Mouse (Mus musculus) kidney, postnatal 14 days (tissue): Measurements from ENCODE around the gene Cct5.
"Not testable (repeated sequence)": the region's sequence is repeated elsewhere in the genome, so short reads cannot be mapped to it uniquely, and the experiment has no call there.

Experiments
- DNase-seq: peaks from one replicate; pipeline ENCODE4 v3.0.0; 2022; ENCODE audit warnings: mixed read lengths

Gene Cct5

DNA sequence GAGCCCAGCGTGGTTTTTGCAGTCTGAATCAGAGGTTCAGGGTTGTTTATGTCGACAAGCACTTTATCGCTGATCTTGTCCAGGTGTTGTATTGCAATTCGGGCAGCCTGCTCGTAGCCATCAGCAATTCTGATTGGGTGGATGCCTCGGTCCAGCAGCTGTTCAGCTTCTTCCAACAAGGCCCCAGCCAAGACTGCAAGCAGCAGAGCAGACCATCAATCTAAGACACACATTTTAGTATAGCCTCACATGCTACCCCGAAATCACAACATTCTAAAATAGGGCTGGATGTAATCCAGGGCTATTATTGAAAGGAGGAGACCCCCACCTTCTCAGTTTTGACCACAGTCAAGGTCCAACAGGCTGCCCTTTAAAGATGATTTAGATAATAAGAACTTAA lies 6.0 kb downstream of the Cct5 start:
- DNase-seq = no peak

DNA sequence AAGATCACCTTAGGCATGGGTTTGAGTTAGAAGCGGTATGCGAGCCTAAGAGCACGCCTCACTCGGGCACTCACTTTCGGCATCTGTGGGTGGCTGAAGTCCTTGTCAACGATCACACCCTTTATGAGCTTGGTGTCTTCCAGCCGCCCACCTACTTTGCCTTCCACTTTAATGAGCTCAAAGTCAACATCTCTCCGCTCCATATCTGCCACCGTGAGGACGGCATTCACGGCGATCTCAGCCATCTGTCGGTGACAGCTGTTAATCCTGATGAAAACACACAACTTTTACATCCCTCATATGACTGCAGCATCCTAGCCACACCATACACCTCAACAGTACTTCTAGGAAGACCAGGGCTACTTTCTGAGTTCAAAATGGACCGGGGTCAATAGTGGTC lies 7.3 kb downstream of the Cct5 start:
- no peak for DNase-seq

DNA sequence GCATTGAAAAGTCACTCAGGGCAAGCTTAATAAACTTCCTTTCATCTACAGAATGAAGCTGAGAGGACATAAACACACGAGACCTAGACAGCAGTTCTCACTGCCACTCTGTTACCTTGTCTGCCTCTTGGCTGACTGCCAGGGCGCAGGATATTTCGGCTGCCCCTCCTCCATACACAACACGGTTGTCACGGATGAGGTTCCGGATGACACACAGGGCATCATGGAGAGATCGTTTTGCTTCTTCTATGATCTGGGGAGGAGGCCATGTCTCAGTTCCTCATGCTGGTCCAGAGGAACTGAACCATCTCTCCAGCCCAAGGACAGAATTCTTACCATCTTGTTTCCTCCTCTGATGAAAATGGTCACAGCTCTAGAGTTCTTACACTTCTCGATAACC lies 9.1 kb downstream of the Cct5 start:
- no peak for DNase-seq

DNA sequence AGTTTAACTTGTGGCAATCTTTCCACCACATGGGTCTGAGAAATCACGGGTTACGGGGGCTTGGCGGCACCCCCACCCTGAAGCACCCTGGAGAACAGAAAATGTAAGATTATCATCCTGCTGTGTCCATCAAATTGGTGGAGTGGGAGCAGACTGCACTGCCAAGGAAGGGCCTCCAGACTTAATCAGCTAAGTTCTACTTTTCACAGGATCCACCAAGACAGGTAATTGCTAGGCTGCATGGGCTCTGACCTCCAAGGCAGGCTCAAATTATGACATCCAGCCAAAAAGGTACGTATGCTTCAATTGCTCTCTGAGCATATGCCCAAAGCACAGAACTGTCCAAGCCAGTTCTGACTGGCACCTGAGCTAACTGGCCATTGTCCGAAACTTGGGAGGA lies 11.4 kb downstream of the Cct5 start:
- no peak for DNase-seq

DNA sequence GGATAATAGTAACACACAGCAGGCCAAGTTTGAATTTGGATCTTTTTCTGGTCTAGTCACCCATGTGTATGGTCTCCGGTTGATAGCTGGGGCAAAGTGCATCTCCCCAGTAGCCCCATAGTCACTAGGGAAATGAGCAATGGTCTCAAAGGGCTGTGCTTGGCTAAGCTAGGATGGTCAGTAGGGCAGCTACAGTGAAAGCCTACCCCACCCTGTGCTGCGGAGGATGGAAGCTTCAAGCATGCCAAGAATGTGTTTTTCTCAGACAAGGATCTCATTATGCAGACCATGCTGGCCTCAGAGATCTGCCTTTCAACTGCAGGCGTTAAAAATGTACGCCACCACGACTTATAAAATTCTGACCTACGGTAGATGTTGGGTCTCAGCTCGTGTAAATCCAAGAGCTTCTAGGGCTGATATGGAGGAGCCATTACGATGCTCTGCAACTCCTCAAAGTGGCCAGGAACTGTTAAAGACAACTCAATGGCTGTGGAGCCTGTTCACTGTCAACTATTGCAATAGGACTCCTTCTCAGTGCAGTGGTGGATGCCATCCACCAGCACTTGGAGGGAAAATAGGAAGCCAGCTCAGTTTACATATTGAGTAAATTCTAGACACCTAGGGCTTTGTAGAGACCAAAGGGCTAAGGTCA lies 12.5 kb downstream of the Cct5 start:
- DNase-seq = peak; percentile 59

DNA sequence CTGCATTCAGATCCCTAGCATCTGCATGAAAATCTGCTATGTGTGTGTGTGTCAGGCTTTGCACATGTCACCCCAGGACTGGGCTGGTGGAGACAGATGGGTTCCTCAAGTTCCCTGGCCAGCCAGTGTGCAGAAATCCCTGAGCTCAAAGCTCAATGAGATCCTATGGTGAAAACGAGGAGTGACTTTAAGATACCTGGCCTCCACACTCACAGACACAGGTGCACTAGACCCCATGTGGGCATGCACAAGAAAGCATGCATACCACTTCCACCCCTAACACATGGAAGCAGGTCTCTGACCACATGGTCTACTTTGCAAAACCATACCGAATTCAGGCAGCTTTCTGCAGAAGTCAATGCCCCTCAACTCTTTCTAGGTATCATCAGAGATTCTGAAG lies 13.8 kb downstream of the Cct5 start:
- DNase-seq = no peak

DNA sequence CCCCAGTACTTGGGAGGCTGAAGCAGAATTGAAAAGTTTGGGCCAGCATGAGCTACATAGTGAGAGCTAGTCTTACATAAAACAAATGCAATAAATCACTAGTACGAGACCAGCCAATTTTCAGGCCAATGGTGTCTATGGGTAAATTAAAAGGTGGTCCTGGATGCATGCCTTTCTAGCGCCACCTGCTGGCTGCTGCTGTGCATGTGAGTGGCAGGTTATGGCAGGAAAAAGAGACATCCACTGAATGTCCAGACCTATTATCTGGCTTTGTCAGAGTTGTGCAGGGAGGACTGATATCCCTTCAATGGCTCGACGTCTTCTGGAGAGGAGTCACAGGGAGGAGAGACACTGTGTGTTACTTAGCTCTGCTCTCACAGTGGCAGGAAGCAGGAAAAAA lies 15.1 kb downstream of the Cct5 start:
- peak; percentile 91 for DNase-seq

DNA sequence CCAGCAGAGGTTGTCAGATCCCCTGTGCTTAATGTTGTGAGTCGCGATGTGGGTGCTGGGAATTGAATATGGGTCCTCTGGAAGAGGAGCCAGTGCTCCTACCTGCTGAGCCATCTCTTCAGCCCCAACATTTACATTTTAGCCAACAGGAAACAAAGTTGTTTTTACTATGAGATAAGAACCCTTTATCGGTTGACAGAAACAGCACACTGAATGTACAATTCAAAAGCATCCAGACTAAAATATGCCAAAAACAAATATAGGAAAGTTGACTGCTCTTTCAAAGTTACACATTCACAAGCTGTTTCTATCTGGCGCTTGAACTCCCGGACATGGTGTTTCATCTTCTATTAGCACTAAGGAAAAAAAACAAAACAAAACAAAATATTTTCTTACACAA lies 15.5 kb downstream of the Cct5 start:
- no peak for DNase-seq

DNA sequence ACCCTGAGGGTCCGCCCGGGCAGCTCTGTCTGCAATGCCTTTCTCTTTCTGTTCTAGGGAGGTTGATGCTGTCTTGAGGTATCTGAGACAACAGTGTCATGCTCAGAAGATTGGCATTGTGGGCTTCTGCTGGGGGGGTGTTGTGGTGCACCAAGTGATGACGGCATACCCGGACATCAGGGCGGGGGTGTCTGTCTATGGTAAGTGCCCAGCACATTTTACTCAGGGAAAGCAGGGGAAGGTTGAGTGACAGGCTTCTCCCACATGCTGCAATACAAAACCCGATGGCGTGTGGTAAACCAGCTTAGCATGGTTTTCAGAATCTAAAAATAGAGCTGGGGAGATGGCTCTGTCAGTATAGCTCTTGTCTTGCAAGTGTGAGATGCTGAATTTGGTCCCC lies 16.4 kb downstream of the Cct5 start:
- no peak for DNase-seq

DNA sequence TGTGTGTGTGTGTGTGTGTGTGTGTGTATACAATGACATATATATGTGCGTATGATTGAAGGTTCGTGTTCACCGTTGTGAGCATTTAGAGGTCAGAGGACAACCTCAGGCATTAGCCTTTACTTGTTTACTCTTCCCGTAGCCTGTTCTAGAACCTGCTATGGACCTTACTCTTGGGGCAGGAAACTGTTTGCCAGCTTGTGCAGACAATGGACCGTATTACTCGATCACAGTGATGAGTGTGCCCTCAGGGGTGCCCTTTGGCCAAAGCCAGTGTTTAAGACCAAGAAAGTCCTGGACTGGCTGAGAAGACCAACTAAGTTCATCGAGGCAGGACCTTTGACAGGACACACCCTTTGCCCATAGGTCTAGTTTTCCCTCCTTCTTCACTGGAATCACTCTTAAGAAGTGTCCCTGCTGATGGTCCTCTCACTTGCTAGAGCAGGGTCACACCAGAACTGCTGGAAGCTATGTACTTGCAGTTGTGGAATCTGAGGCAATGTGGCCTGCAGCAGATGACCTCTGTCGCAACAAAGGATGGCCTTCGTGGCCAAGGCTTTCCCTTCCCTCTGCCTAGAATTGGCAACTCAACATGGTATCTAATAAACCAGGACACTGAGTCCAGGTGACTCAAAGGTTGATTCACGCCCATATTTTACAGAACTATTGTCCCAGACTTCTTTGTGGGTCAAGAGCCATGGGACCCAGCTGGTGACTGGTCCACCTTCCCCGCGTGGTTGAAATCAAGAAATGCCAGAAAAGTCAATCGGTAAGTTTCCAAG lies 18.1 kb downstream of the Cct5 start:
- no peak for DNase-seq

DNA sequence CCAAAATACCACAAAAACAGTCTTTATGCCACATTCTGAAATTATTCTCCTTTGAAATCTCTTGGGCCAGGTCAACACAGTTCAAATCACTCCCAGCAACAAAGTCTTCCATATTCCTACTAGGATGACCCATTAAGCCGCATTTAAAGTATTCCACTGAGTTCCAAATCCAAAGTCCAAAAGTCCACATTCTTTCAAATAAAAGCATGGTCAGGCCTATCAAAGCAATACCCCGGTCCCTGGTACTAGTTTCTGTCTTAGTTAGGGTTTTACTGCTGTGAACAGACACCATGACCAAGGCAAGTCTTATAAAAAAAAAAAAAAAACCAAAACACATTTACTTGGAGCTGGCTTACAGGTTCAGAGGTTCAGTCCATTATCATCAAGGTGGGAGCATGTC lies 20.5 kb downstream of the Cct5 start:
- not testable (repeated sequence) for DNase-seq

DNA sequence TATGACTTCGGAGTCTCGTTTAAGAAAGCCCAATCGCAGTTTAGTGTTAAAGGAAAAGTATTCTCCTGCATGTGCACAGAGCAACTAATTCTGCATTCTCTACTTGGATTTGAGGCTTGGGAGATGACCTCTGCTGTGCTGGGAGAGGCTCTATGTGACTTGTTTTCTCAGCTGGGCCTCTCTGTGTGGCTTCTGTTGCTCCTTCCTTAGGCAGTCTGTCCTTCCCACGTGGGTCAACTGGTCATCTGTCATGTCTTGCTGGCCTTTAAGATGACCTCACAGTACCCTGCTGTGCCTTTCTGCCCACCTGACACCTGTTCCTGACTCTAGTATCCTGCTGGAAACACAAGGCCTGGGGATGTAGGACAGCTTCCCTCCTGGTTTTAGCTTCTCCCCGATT lies 25.5 kb downstream of the Cct5 start:
- DNase-seq = no peak

DNA sequence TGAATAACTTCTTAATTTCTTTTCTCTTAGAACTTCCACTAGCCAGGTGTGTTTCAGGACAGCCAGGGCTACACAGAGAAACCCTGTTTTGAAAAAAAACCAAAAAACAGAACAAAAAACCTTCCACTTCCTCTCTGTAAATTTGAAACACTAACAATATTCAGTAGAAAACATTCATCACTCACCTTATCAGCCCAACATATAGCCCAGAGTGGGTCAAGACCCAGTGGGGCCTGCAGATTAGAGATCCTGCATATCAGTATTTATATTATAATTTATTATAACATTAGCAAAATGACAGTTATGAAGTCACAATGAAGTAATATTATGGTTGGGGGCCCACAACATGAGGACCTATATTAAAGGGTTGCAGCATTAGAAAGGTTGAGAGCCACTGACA lies 27.9 kb downstream of the Cct5 start:
- no peak for DNase-seq

DNA sequence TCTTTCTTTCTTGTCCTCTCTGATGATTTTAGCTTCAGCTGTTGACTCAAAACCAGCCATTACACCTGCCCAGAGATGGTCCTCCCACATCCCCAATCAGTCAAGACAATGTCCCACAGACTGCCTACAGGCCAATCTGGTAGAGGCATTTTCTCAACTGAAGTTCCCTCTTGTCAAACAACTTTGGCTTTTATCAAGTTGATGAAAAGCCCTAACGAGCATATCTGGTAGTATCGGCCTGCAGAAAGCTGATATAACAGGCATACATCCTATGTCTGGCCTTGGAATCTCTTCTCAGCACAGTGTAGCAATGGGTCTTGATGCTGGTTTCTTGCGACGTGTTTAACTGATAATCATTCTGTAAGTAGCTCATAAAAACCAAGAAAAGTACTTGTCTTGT lies 28.3 kb downstream of the Cct5 start:
- no peak for DNase-seq

DNA sequence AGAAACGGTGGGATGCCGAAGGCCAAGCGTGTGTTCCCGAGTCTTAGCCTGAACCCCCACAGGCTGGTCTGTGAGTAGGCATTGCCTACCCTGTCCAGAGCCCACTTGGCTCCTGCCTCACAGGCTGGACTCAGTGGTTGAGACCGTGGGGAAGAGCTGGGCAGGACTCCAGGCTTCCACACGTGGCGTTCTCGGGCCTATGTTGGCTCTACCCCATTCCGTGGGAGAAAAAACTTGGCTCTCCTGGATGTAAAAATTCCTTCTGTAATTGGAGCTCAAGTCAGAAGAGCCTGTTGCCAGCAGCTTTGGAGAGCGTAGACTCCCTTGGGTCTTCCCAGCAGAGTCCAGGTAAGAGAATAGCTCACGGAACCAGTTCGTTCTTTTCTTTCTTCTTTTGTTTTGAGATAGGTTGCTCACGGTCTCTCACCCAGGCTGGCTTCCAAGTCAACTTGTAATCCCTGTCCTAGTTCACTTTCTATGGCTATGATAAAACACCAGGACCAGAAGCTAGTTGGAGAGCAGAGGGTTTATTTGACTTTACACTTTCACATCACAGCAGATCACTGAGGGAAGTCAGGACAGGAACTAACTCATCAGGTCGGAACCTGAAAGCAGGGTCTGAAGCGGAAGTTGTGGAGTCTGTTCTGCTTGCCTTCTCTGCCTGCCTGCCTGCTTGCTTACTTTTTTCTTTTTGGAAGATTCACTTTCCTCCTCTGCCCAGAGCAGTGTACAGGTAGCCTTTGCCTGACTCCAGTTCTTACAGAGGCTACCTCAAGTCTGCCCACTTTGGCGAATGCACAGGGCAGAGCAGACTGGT lies 29.5 kb downstream of the Cct5 start:
- DNase-seq = no peak

DNA sequence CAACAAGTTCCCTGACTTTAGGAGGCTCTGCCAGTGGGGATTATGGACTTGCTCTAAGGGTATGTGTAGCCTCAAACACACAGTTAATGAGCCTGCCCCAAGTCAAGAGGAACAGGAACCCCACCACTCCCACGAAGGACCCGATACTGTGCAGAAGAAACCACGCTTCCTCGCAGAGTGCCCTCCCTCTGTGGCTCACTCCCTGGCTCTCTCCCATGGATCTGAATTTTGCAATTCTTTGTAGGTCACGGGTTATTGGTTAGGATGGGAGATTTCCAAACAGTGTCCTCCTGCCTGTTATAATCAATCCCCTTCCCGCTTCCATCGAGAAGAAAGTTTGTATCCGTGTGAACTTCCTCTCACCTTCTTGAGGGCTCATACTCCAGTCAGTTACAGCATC lies 30.6 kb downstream of the Cct5 start:
- no peak for DNase-seq

DNA sequence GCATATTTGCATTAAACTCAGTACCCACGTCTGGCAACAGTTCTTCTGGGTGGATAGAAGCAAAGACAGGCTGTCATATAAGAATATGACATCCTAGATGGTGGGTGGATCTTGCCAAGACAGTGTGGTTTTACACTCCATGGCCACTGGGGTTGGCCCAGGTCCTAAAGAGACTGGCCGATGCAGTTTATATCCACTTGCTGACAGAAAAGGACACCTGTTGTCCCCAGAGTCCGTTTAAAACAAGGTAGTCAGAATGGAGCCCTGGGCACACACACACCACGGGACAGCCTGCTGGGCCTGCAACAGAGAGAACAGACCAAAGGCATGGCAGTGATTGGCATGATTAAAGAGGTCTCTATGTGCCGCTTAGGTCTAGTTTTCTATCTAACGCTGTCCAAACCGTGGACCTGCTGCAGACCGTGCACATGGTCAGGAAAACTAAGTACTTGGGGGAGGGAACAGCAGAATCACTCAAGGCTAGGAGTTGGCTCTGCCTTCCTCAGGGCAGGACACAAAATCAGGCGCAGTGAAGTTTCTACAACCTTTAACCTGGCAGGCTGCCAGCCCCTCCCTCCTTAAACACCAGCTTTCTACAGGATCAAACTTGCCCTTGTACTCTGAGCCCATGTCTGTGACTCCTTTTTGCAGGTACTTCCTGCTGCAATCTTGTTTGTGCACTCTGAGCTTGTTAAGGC lies 32.1 kb downstream of the Cct5 start:
- DNase-seq = peak; percentile 89

DNA sequence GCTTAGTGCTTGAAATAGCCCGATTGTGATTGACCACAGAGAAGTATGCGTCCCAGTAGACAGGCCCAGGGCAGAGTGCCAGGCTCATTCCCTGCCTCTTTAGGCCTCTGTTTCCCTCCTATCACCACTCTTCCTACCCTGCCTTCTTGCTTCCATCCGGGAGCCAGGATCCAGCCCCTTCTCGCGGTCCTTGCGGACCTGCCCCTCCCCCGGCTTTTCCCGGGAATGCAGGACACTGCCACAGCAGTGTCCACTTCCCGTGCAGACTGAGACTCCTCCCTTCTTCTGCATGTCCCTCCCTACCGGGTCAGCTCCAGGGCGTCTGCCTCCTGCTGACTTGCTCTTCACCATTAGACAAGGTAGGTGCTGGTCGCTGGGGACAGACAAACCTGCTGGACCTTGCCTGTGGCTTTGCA lies 33.0 kb downstream of the Cct5 start:
- peak; percentile 87 for DNase-seq

DNA sequence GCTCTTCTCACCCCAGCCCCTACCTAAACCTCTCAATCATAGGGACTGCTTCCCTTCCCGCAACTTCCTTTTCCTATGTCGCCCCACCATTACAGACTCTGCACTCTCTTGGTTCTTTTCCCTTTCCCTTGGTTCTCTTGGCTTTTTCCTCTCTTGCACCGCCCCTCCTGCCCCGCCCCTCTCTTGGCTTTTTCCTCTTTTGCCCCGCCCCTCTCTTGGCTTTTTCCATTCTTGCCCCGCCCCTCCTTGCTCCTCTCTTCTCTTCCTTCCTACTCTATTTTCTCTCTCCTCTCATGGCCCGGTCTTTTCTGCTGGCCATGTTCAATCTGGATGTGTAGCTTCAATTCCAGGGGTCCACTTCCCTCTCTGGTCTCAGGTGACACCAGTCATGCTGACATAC lies 34.2 kb downstream of the Cct5 start:
- DNase-seq = no peak

DNA sequence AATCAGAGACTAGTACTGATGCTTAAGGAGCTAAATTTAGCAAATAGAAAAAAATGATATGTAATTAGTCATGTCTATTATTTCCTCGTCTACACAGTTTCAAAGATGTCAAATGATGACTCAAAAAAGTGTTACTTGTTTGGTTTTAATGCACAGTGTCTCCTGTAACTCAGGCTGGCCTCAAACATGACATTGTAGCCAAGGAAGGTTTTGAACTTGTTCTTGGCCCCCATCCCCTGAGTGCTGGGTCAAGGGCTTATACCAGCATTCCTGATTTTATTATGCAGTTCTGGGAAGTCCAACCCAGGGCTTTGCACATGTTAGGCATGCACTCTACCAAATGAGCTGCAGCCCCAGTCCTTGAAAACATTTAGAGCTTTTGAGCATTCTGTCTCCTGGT lies 35.8 kb downstream of the Cct5 start:
- no peak for DNase-seq

DNA sequence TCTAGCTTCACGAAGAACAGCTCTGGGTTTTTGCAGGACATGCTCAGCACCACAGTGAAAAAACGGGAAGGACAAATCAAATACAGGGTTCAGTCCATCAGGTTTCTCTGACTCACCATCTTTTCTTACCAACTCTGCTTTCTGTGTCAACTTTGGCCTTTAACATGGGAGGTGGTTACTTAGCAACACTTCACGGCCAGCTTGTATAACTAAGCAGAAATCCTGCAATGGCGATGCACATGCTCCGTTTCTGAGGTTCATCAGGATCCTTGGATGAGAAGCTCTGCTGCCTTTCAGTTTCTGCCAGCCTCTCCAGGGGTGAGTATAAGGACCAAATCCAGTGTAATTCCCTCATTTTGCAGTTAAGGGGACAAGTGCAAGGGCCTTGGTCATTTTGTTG lies 36.4 kb downstream of the Cct5 start, which contains the start of gene Cmbl:
Cmbl (plus strand) TSS at position 206 of the 400 bp plus-strand sequence.
- peak; percentile 44 for DNase-seq

DNA sequence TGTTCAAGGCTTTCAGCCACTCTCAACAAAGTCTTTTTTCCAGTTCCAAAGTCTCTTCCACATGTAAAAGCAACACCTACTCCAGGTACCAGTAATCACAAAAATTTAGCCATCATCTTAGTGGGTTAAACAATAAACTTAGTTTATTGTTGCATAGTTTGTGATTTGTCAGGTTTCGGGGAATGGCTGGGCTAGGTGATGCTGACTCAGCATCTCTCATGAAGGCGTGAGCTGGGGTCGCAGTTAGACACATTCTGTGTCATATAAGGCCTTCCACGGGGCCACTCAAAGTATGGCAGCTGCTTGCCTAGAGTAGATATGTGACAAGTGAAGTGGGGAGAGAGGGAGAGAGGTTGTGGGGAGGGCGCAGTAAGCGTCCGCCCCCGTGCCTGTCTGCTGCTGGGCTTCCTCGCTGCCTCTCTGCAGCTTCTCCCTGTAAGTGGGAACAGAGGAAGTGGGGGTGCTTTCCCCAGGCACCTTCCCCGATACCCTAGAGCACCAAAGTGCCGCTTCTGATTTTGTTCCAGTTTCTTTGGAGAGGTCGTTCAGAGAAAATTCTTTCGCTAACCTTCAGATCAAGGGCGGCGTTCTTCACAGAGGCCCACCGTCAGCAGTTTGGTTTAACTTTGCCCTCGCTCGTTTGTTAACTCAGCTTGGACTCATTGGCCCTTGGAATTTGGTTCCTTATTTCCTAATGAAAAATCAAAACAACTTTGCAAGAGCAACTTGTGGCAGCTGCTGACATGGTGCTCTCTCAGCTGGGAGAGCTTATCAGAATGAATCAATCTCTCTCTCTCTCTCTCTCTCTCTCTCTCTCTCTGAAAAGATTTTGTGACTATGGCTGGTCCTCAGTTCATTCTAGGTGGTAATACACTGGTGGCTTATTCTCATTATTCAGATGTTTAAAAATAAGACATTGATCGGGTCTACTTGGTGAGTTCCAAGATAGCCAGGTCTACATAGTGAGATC lies 37.7 kb downstream of the Cct5 start:
- peak; percentile 86 for DNase-seq
